Mouse (Mus musculus) cerebellum, adult 2 months (tissue): Measurements from ENCODE around the gene Lmf1.

ENCODE experiments used
- CTCF ChIP-seq: fragments of 200-500 bp; IDR thresholded peaks from 2 replicates; pipeline ENCODE4 v1.5.1; 2011; ENCODE audit warnings: low read depth, mild to moderate bottlenecking, control low read depth, low read length, moderate library complexity, borderline replicate concordance; ENCODE audit not compliant: insufficient read depth
- POLR2A ChIP-seq: fragments of 200-500 bp; IDR thresholded peaks from 2 replicates; pipeline ENCODE4 v1.6.1; 2011; ENCODE audit warnings: low read length, control low read depth, borderline replicate concordance; ENCODE audit not compliant: insufficient read depth

DNA sequence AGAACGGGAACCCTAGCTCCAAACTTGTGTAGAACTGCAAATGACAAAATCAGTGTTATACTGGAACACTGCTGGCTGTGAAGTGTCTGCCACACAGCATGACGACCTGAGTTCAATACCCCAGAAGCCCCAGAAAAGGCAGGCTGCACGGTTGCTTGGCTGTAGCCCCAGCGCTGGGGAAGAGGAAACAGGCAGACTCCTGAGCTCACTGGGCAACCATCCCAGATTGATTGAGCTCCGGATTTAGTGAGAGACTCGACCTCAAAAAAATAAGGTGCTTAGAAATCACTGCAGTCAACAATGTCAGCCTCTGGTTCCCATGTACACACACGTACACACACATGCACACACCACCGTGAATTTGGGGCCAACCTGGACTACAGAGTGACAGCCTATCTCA, 87.0 kb downstream of the Lmf1 start:
- TF ChIP-seq CTCF (no peak), POLR2A (no peak)
